Mouse (Mus musculus) olfactory bulb, adult 2 months (tissue): Measurements from ENCODE around the gene Syt5.

Experiments used
- CTCF ChIP-seq: fragments of 200-500 bp; IDR thresholded peaks from 2 replicates; pipeline ENCODE4 v1.5.1; 2012; ENCODE audit warnings: low read depth, mild to moderate bottlenecking, low read length, moderate library complexity; ENCODE audit not compliant: insufficient read depth
- POLR2A ChIP-seq: fragments of 200-500 bp; IDR thresholded peaks from 2 replicates; pipeline ENCODE4 v1.6.1; 2012; ENCODE audit warnings: mild to moderate bottlenecking, low read depth, low read length, moderate library complexity; ENCODE audit not compliant: insufficient read depth

- TF ChIP-seq CTCF, result no peak
- TF ChIP-seq POLR2A, result no peak
These were observed 9.8 kb upstream of the Syt5 start for GRCm38 (mm10) chr7:4557167-4557560.
